Mouse (Mus musculus) limb, embryonic 12.5 days (tissue): ENCODE data around the gene Il10rb. TPM values are rescaled to one million over a fixed set of nuclear protein-coding genes. Genes with fewer than 3 reads are reported as not detected.

Source experiments
- ATAC-seq: fragments of 200-750 bp; cut with Nextera tagmentation; 2 replicates; pipeline ENCODE4 v1.8.0; 2017; ENCODE audit warnings: low read depth, moderate TSS enrichment; ENCODE audit not compliant: insufficient number of reproducible peaks, insufficient read depth, low FRiP score, low TSS enrichment
- H3K27ac ChIP-seq: fragments of 300-500 bp; sonication (generic); 2 replicates; pipeline ENCODE4 v1.5.1; 2016; ENCODE audit warnings: mild to moderate bottlenecking, moderate library complexity
- H3K27me3 ChIP-seq: fragments of 300-500 bp; sonication (generic); 2 replicates; pipeline ENCODE4 v1.6.1; 2016; ENCODE audit warnings: mild to moderate bottlenecking, moderate library complexity
- H3K36me3 ChIP-seq: fragments of 300-500 bp; sonication (generic); 2 replicates; pipeline ENCODE4 v1.6.1; 2016; ENCODE audit warnings: mild to moderate bottlenecking, moderate library complexity
- H3K4me1 ChIP-seq: fragments of 300-500 bp; sonication (generic); replicated peaks from 2 replicates; pipeline ENCODE4 v1.6.1; 2016
- H3K4me2 ChIP-seq: fragments of 300-500 bp; sonication (generic); 2 replicates; pipeline ENCODE4 v1.6.1; 2016; ENCODE audit warnings: mild to moderate bottlenecking, moderate library complexity
- H3K4me3 ChIP-seq: fragments of 300-500 bp; sonication (generic); replicated peaks from 2 replicates; pipeline ENCODE4 v1.5.1; 2016; ENCODE audit warnings: mild to moderate bottlenecking
- H3K9ac ChIP-seq: fragments of 300-500 bp; sonication (generic); replicated peaks from 2 replicates; pipeline ENCODE4 v1.6.1; 2016; ENCODE audit warnings: mild to moderate bottlenecking, moderate library complexity
- H3K9me3 ChIP-seq: fragments of 300-500 bp; sonication (generic); 2 replicates; pipeline ENCODE4 v1.6.1; 2016; ENCODE audit warnings: mild to moderate bottlenecking, moderate library complexity
- WGBS: fragments of 180-500 bp; shearing (Covaris S2); methylation state at CpG from one replicate; pipeline ENCODE4 v1.1.7; 2016; 5-methylcytosine and 5-hydroxymethylcytosine counted together
- polyA plus RNA-seq: library from polyadenylated mRNA; unstranded; fragments of >200 nt; fragmentation: Nextera tagmentation; extraction: Ambion mirVana; gene quantifications from 2 replicates; pipeline ENCODE4 v1.2.1, GENCODE M21; 2016

Il10rb gene
- polyA plus RNA-seq, 1 experiment from 2014 or later, result 8.0 TPM

DNA sequence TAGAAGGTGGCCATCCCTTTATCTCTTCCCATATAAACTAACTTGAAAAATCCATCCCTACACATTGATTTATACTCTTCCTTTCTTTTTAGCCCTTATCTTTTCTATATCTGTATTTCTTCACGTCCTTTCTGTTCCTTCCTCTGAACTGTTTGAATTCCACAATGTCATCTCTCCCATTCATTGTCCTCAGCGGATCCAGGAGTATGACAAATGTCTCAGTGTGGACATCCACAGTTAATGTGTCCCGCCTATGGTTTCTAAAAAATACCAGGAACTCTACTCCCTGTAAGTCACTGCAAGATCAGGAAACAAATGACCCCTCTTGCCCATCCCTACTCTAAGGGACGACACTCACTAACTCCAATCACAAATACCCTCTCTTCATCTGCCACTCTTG lies 21.7 kb upstream of the Il10rb start:
- H3K36me3 ChIP-seq, result peaks cover 59% of the 10 kb centered on the region
- H3K4me1 ChIP-seq, result peaks cover 2% of the 10 kb centered on the region
- no peak overlapping the region for H3K9ac ChIP-seq
- WGBS, result 89% methylated on average over 4 of the region's 4 CpGs
- H3K4me3 ChIP-seq, result no peak overlapping the region
- H3K4me2 ChIP-seq, result no peak overlapping the region
- no peak overlapping the region for H3K27ac ChIP-seq
- peaks cover 1% of the 10 kb centered on the region; the same call in 1 of the 2 replicates for H3K9me3 ChIP-seq
- no peaks in the 10 kb centered on the region for H3K27me3 ChIP-seq
- ATAC-seq, result no peak

DNA sequence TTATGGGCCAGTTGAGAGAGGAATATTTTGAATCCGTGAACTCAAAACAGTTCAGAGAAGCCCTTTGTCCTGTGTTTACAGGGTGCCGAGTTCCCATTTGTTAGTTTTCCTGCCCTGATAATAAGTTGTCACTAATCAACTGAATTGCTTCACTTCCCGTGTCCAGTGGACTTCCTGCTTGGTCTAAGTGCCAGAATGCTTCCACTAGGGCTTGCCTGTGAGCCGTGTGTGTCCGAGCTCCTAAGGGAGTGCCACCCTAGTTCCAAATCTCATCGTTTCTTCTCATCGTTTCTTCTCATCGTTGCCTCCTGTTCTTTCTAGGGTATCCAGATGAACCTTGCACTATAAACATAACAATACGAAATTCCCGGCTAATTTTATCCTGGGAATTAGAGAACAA lies 20.3 kb upstream of the Il10rb start:
- Histone ChIP-seq H3K4me3 (no peak overlapping the region), H3K27ac (no peak overlapping the region), H3K36me3 (peaks cover 69% of the 10 kb centered on the region), H3K4me1 (no peaks in the 10 kb centered on the region), H3K9ac (no peak overlapping the region), H3K27me3 (no peaks in the 10 kb centered on the region), H3K9me3 (peaks cover 3% of the 10 kb centered on the region; the same call in 1 of the 2 replicates), H3K4me2 (no peak overlapping the region)
- 59% methylated on average over 10 of the region's 10 CpGs for WGBS
- ATAC-seq, result no peak

DNA sequence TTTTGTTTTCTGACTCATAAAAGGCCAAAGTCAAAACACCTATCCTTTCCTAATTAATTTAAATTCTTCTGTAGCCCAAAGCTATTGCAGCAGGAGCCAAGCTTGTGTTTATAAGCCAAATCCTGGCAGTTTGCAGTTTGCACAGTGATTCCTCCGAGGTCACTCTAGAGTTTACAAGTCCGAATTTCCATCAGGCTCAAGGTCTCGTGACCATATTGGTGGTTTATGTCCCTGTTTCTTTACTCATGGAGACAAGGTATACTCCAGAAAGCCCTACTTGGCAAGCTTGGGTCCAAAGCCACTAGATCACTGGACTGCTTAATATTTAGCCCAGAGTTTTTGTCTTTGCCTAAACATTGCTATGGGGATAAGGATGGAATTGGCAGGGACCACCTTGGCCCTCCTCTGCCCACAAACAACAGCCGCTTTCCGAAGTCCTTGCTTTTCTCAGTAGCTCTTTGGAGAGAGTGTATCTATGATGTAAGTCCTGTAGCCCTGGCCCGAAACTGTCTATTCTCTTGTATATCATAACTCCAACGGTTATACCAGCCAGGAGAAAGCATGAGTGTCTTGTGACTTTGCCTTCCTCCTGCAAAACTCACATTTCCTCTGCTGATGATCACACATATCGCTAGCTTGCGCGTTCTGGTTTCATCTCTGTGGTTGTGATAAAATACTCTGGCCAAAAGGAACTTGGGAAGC lies 19.4 kb upstream of the Il10rb start:
- Histone ChIP-seq H3K27me3 (no peaks in the 10 kb centered on the region), H3K4me1 (no peaks in the 10 kb centered on the region), H3K9me3 (peaks cover 3% of the 10 kb centered on the region; the same call in 1 of the 2 replicates), H3K27ac (no peak overlapping the region), H3K36me3 (peaks cover 71% of the 10 kb centered on the region), H3K9ac (no peak overlapping the region), H3K4me3 (no peak overlapping the region), H3K4me2 (no peak overlapping the region)
- WGBS, result 91% methylated on average over 10 of the region's 10 CpGs
- no peak for ATAC-seq

DNA sequence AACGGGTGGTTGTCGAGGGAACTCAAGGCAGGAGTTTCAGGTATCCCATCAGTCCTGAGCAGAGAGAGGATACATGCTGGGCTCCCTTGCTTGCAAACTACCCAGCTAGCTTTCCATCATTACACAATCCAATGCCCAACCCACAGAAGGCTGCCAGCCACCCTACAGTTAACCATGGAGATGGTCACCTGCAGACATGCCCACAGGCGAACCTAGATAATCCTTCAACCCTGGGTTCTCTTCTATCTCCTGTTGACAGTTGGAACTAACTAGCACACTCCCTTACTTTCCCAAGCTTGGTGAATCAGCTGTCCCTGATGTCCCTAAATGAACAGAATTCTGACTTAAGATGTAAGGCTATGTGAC lies 18.9 kb upstream of the Il10rb start:
- ATAC-seq, result no peak
- Histone ChIP-seq H3K27me3 (no peaks in the 10 kb centered on the region), H3K36me3 (peaks cover 71% of the 10 kb centered on the region), H3K9me3 (peaks cover 3% of the 10 kb centered on the region; the same call in 1 of the 2 replicates), H3K9ac (no peak overlapping the region), H3K4me1 (no peaks in the 10 kb centered on the region), H3K27ac (no peak overlapping the region), H3K4me3 (no peak overlapping the region), H3K4me2 (no peak overlapping the region)
- 86% methylated on average over 3 of the region's 3 CpGs for WGBS

DNA sequence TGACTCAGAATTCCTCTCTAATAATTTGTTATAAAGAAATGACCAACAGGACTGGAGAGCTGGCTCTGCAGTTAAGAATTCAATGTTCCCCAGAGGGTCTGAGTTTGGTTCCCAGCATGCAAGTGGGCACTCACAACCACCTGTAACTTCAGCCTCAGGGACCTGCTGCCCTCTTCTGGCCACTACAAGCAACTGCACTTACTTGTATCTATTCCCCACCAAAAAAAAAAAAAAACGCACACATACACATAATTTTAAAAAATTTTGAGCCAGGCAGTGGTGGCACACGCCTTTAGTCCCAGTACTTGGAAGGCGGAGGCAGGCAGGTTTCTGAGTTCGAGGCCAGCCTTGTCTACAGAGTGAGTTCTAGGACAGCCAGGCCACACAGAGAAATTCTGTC lies 15.9 kb upstream of the Il10rb start:
- Histone ChIP-seq H3K9ac (no peak overlapping the region), H3K36me3 (peaks cover 83% of the 10 kb centered on the region), H3K4me1 (no peaks in the 10 kb centered on the region), H3K27ac (no peak overlapping the region), H3K4me3 (no peak overlapping the region), H3K27me3 (no peaks in the 10 kb centered on the region), H3K4me2 (no peak overlapping the region), H3K9me3 (peaks cover 3% of the 10 kb centered on the region; the same call in 1 of the 2 replicates)
- ATAC-seq, result no peak
- WGBS, result 92% methylated on average over 4 of the region's 4 CpGs

DNA sequence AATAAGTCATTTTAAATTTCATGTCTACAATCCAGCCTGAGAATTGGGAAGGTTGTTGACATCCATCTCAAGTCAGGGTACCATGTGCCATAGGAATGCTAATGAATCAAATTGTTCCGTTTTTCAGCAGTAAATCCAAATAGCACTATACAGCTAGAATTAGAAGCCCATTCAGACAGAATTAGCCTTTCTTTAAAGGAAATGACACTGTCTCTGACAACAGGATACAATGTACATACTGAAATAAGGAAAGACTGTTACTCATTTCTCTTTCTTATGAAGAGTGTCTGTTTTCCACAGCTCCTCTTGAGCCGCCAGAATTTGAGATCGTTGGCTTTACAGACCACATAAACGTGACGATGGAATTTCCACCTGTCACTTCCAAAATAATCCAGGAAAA lies 14.5 kb upstream of the Il10rb start, which contains the start of gene Gm21970:
Gene Gm21970, plus strand, starts transcription at position 301 of the 400 bp plus-strand sequence.
- Histone ChIP-seq H3K36me3 (peaks cover 89% of the 10 kb centered on the region), H3K4me1 (no peaks in the 10 kb centered on the region), H3K27ac (no peak within 1 kb of the TSS), H3K9me3 (peaks cover 3% of the 10 kb centered on the region; the same call in 1 of the 2 replicates), H3K27me3 (no peaks in the 10 kb centered on the region), H3K4me2 (no peak within 1 kb of the TSS), H3K9ac (no peak within 1 kb of the TSS), H3K4me3 (no peak within 1 kb of the TSS)
- no peak for ATAC-seq
- WGBS, result 85% methylated on average over 5 of the region's 5 CpGs

DNA sequence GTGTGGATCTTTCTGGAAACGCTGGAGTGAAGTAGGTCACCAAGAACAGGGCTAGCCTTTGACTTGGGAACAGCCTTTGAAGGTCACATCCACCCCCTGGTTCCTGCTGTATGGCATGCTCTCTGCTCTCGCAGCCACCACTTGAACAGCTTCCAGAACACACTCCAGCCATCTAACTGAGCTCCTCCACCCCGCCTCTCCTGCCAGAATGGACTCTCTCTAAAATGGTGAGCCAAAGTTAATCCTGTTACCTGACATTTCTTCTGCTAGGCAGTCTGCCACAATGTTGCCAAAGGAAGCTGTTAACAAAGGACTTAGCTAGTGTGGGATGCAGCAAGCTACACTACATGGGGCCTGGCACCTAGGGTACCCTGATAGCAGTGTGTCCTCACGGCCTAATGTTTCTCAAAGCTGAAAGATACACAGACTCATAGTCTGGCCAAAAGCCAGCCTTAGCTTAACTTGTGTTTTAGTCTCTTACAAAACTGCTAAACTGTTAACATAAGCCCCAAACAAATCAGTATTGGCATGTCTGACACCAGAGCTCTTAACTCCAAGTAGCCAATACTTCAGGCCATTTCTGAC lies 11.0 kb upstream of the Il10rb start:
- ATAC-seq, result no peak
- H3K4me1 ChIP-seq, result no peaks in the 10 kb centered on the region

DNA sequence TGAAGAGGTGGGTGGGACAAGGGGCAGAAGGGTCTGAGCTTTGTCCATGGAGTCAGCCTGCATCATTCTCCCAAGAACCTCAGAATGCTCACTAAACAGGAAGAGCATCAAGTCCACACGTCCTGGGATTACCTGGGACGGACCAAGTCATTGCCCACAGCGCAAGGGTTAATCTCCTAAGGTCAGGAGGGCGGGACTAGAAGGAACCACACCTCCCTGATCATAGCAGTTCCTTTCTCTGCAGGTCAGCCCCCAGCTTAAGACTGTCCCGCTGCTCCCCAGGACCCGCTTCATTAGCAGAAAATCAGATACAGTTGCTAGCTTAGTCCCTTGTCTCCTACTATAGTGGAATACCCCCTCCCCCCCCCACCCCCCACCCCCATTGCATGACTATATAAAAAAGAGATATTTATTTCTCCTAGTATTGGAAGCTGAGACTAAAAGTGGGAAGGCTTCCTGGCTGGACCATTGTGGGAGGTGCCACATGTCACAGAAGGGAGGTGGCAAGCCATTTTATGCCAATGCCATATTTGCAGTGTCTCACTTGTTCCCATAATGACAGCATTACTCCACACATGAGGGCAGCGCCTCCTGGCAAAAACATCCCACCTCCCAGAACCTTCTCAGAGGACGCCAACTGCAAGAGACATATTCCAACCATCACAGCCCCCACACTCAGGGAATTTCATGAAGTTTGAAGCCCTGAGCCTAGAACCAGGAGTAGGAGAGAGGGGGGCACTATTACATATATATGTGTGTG lies 10.2 kb upstream of the Il10rb start:
- Histone ChIP-seq H3K4me2 (no peak overlapping the region), H3K36me3 (peaks cover 63% of the 10 kb centered on the region), H3K4me1 (peaks cover 7% of the 10 kb centered on the region), H3K9ac (no peak overlapping the region), H3K4me3 (no peak overlapping the region), H3K9me3 (no peaks in the 10 kb centered on the region), H3K27me3 (no peaks in the 10 kb centered on the region), H3K27ac (no peak overlapping the region)
- ATAC-seq, result no peak
- 59% methylated on average over 8 of the region's 8 CpGs for WGBS

More for the DNA sequence above, 11.0 kb upstream of the Il10rb start:
- Histone ChIP-seq H3K9me3 (no peaks in the 10 kb centered on the region), H3K36me3 (peaks cover 63% of the 10 kb centered on the region), H3K27me3 (no peaks in the 10 kb centered on the region), H3K27ac (no peak overlapping the region), H3K4me3 (no peak overlapping the region), H3K9ac (no peak overlapping the region), H3K4me2 (no peak overlapping the region)
- WGBS, result 89% methylated on average over 4 of the region's 4 CpGs

DNA sequence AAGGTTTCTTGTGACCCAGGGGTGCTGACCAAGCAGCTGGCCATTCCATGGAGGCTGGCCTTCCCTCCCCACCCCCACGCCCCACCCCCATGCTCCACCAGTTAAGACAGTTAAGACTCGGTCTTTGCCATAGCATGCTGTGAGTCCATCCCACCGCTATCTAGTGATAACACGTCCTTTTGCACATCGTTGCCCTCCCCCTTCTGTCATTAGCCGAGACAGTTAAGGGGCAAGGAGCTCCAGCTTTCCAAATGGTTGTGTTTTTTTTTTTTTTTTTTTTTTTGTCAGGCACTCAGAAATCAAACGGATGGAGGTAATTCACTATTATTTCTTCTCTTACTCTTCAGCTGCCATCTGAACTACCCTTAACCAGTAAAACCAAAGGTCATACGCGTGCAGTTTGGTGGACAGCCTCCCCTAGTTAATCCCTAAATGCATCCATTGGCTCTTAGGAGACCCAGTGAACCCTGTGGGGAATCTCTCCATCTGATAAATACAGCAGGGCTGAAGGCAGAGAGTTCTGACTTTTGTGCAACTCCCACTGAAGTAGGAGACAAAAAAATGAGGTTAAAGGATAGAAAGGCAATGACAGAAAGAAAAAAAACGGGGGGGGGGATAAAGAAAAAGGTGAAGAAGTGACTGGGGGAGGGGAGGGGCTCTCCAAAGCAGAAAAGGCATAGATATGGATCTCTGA lies 9.0 kb upstream of the Il10rb start:
- no peak overlapping the region for H3K27ac ChIP-seq
- peaks cover 16% of the 10 kb centered on the region for H3K4me1 ChIP-seq
- H3K9me3 ChIP-seq, result no peaks in the 10 kb centered on the region
- no peaks in the 10 kb centered on the region for H3K27me3 ChIP-seq
- H3K9ac ChIP-seq, result no peak overlapping the region
- no peak for ATAC-seq
- 75% methylated on average over 10 of the region's 10 CpGs for WGBS
- H3K4me3 ChIP-seq, result no peak overlapping the region
- no peak overlapping the region for H3K4me2 ChIP-seq
- H3K36me3 ChIP-seq, result peaks cover 55% of the 10 kb centered on the region

DNA sequence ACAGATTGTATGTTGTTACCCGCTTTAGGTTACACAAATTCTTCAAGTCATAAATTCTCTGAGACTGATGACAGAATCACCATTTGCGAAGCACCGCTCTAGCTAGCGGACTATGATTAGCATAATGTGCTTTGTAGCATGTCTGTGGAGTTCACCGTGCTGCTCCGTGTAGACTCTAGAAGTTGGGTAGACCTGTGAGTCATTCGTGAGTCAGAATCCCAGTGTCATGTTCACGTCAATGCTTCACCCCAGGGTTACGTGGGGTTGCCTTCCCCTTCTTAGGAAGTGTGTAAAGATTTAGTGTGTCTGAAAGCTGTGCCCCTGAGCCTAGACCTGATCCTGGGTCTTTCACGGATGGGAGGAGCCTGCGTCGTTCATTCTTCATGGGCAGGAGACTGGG lies 7.9 kb upstream of the Il10rb start:
- Histone ChIP-seq H3K4me1 (peaks cover 16% of the 10 kb centered on the region), H3K4me2 (no peak overlapping the region), H3K9me3 (no peaks in the 10 kb centered on the region), H3K4me3 (no peak overlapping the region), H3K9ac (no peak overlapping the region), H3K27me3 (no peaks in the 10 kb centered on the region), H3K27ac (no peak overlapping the region), H3K36me3 (peaks cover 45% of the 10 kb centered on the region)
- no peak; the same call in 1 of the 2 replicates for ATAC-seq
- WGBS, result 92% methylated on average over 12 of the region's 12 CpGs

DNA sequence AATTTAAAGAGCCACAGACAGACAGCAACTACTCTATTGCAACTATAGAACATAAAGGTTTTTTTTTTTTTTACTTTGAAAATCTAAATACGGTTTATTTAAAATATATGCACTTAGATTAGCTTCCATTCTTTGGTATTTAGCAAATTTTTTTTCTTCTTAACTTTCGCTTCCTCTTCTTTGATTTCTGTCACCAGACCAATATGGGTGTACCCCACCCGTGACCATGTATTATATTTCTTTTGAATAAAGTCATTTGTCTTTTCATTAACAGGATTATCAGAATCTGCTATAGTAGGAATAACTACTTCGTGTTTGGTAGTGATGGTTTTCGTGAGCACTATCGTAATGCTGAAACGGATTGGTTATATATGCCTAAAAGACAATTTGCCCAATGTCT lies 7.0 kb upstream of the Il10rb start:
- ATAC-seq, result no peak
- Histone ChIP-seq H3K27ac (no peak overlapping the region), H3K4me3 (no peak overlapping the region), H3K36me3 (peaks cover 44% of the 10 kb centered on the region), H3K27me3 (no peaks in the 10 kb centered on the region), H3K4me2 (no peak overlapping the region), H3K9ac (no peak overlapping the region), H3K4me1 (peaks cover 16% of the 10 kb centered on the region), H3K9me3 (no peaks in the 10 kb centered on the region)
- 95% methylated on average over 7 of the region's 7 CpGs for WGBS
